Mouse (Mus musculus) liver, adult 2 months (tissue): Measurements from ENCODE around the gene Cib2.

Source experiments
- CTCF ChIP-seq: fragments of 200-500 bp; IDR thresholded peaks from 2 replicates; pipeline ENCODE4 v1.5.1; 2011; ENCODE audit warnings: low read depth, low read length, control low read depth
- POLR2A ChIP-seq: fragments of 200-500 bp; IDR thresholded peaks from 2 replicates; pipeline ENCODE4 v1.6.1; 2011; ENCODE audit warnings: low read length, control low read depth; ENCODE audit not compliant: insufficient read depth; ENCODE audit errors: extremely low read depth

- TF ChIP-seq POLR2A (no peak), CTCF (no peak)
Measured at GRCm38 (mm10) chr9:54537030-54537429, 23.0 kb downstream of the Cib2 start.
